Mouse (Mus musculus): ENCODE data around the gene Lig4. TPM values are rescaled to one million over a fixed set of nuclear protein-coding genes. Genes with fewer than 3 reads are reported as not detected.
A peak's percentile ranks its signal among the peaks of the same experiment; 100 is the strongest.

Gene Lig4
- polyA plus RNA-seq, 1 experiment from 2014 or later: 5.3 TPM

GRCm38 (mm10) chr8:9980188-9980587 lies 2.7 kb upstream of the Lig4 start:
- Histone ChIP-seq H3K4me3 (ENCODE audit: control insufficient read depth in 1 of 2, insufficient read depth in 1 of 2, low read depth in 1 of 2, low read length in 2 of 2) (no peak overlapping the region), H3K9me3 (ENCODE audit: control insufficient read depth, low read length) (no peaks in the 10 kb centered on the region), H3K9ac (ENCODE audit: low read length) (no peak overlapping the region), H3K27me3 (ENCODE audit: control insufficient read depth, insufficient read depth, low read length) (no peaks in the 10 kb centered on the region), H3K36me3 (ENCODE audit: control insufficient read depth, insufficient read depth, low read length) (peaks cover 19% of the 10 kb centered on the region), H3K27ac (replicated peaks in 1 of 2; ENCODE audit: control insufficient read depth in 1 of 2, insufficient read depth in 1 of 2, low read depth in 2 of 2, low read length in 2 of 2) (no peak overlapping the region), H3K4me2 (ENCODE audit: low read length) (no peak overlapping the region), H3K4me1 (ENCODE audit: control insufficient read depth in 2 of 2, insufficient read depth in 2 of 2, low read length in 2 of 2) (peaks cover 7 to 27% of the 10 kb centered on the region in 2 experiments)
- no peak for ATAC-seq (ENCODE audit: insufficient number of reproducible peaks, insufficient read depth, low FRiP score, low read depth)

DNA sequence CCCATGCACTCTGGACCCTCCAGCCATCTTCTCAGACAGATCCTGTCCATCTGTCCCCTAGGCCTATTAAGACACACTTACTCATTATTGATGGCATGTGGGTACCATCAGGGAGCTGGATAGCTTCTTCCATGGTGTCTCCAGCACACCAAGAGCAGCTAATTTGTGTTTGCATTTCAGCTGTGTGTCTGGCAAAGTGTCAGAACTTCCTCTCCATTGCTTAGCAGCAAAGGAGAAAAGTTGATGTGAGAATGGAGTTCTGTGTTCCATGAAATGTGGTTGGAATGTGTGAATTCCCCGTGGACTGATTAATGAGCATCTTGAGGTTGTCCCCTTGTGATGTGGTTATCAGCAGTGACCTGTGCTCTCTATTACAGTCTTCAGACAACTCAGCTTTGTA lies 2.3 kb upstream of the Lig4 start:
- no peaks in the 10 kb centered on the region for H3K27me3 ChIP-seq (ENCODE audit: control insufficient read depth, insufficient read depth, low read length)
- ATAC-seq (ENCODE audit: insufficient number of reproducible peaks, insufficient read depth, low FRiP score, low read depth): no peak
- peaks cover 7 to 30% of the 10 kb centered on the region in 2 experiments for H3K4me1 ChIP-seq (ENCODE audit: control insufficient read depth in 2 of 2, insufficient read depth in 2 of 2, low read length in 2 of 2)
- no peak overlapping the region for H3K4me2 ChIP-seq (ENCODE audit: low read length)
- H3K36me3 ChIP-seq (ENCODE audit: control insufficient read depth, insufficient read depth, low read length): peaks cover 19% of the 10 kb centered on the region
- no peak overlapping the region for H3K4me3 ChIP-seq (ENCODE audit: control insufficient read depth in 1 of 2, insufficient read depth in 1 of 2, low read depth in 1 of 2, low read length in 2 of 2)
- no peak overlapping the region for H3K27ac ChIP-seq (replicated peaks in 1 of 2; ENCODE audit: control insufficient read depth in 1 of 2, insufficient read depth in 1 of 2, low read depth in 2 of 2, low read length in 2 of 2)
- H3K9ac ChIP-seq (ENCODE audit: low read length): peak overlapping the region; percentile 25; the same call in 1 of the 2 replicates
- no peaks in the 10 kb centered on the region for H3K9me3 ChIP-seq (ENCODE audit: control insufficient read depth, low read length)
- WGBS: 53% methylated on average over 1 of the region's 1 CpGs

DNA sequence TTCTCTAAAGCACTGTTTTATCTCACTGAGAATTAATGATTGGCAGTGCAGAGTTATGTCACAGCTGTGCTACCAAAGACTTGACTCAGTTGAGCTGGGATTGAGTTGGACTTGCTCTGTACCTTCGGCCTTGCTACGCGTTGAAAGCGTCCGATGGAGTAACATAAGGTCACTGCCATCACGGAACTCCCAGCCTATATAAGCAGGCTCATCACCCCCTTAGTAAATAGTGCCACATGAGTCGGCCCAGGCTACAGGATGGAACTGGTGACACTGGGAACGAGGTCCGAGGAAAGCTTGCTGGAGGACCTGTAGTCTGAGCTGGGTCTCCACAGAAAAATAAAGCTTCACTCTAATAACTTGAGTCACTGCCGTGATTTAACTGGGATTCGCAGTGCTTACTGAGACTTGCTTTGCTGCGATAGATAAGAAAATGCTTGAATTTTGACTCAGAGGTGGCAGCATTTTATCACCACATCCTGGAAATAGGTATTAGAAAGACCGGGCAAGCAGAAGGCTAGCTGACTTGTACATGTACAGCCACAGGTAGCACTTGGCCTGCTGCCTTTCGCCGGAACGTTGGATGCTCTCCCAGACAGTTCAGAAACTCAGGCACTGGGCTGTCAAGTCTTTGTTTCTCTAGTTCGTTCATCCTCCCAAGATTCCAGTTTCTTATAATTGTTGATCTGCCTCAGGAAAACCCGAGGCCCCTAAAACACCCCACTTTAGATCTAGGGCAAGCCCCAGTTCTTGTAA lies 1.2 kb upstream of the Lig4 start:
- ATAC-seq (ENCODE audit: insufficient number of reproducible peaks, insufficient read depth, low FRiP score, low read depth): no peak
- Histone ChIP-seq H3K27ac (replicated peaks in 1 of 2; ENCODE audit: control insufficient read depth in 1 of 2, insufficient read depth in 1 of 2, low read depth in 2 of 2, low read length in 2 of 2) (no peak overlapping the region), H3K9ac (ENCODE audit: low read length) (peak overlapping the region; percentile 90), H3K4me3 (ENCODE audit: control insufficient read depth in 1 of 2, insufficient read depth in 1 of 2, low read depth in 1 of 2, low read length in 2 of 2) (peak overlapping the region; percentile 75 to 85), H3K4me1 (ENCODE audit: control insufficient read depth in 2 of 2, insufficient read depth in 2 of 2, low read length in 2 of 2) (peaks cover 7 to 30% of the 10 kb centered on the region in 2 experiments), H3K36me3 (ENCODE audit: control insufficient read depth, insufficient read depth, low read length) (peaks cover 14% of the 10 kb centered on the region), H3K27me3 (ENCODE audit: control insufficient read depth, insufficient read depth, low read length) (no peaks in the 10 kb centered on the region), H3K9me3 (ENCODE audit: control insufficient read depth, low read length) (no peaks in the 10 kb centered on the region), H3K4me2 (ENCODE audit: low read length) (peak overlapping the region; percentile 89)
- 41% methylated on average over 18 of the region's 18 CpGs for WGBS

- Histone ChIP-seq H3K9me3 (ENCODE audit: control insufficient read depth, low read length) (no peaks in the 10 kb centered on the region), H3K4me3 (ENCODE audit: control insufficient read depth in 1 of 2, insufficient read depth in 1 of 2, low read depth in 1 of 2, low read length in 2 of 2) (peak overlapping the region; percentile 75 to 85), H3K9ac (ENCODE audit: low read length) (peak overlapping the region; percentile 90), H3K27me3 (ENCODE audit: control insufficient read depth, insufficient read depth, low read length) (no peaks in the 10 kb centered on the region), H3K36me3 (ENCODE audit: control insufficient read depth, insufficient read depth, low read length) (peaks cover 13% of the 10 kb centered on the region), H3K4me1 (ENCODE audit: control insufficient read depth in 2 of 2, insufficient read depth in 2 of 2, low read length in 2 of 2) (peaks cover 7 to 30% of the 10 kb centered on the region in 2 experiments), H3K4me2 (ENCODE audit: low read length) (peak overlapping the region; percentile 89), H3K27ac (replicated peaks in 1 of 2; ENCODE audit: control insufficient read depth in 1 of 2, insufficient read depth in 1 of 2, low read depth in 2 of 2, low read length in 2 of 2) (peak overlapping the region; percentile 61 to 84)
- no peak for ATAC-seq (ENCODE audit: insufficient number of reproducible peaks, insufficient read depth, low FRiP score, low read depth)
- WGBS: 42% methylated on average over 15 of the region's 15 CpGs
These were observed 470 bp downstream of the Lig4 start for GRCm38 (mm10) chr8:9977016-9977415.

- Histone ChIP-seq H3K36me3 (ENCODE audit: control insufficient read depth, insufficient read depth, low read length) (peaks cover 20% of the 10 kb centered on the region), H3K4me2 (ENCODE audit: low read length) (peak overlapping the region; percentile 89), H3K9ac (ENCODE audit: low read length) (peak overlapping the region; percentile 81), H3K27me3 (ENCODE audit: control insufficient read depth, insufficient read depth, low read length) (no peaks in the 10 kb centered on the region), H3K4me3 (ENCODE audit: control insufficient read depth in 1 of 2, insufficient read depth in 1 of 2, low read depth in 1 of 2, low read length in 2 of 2) (peak overlapping the region; percentile 70 to 80), H3K9me3 (ENCODE audit: control insufficient read depth, low read length) (no peaks in the 10 kb centered on the region), H3K27ac (replicated peaks in 1 of 2; ENCODE audit: control insufficient read depth in 1 of 2, insufficient read depth in 1 of 2, low read depth in 2 of 2, low read length in 2 of 2) (peak overlapping the region in 1 of 2 experiments; percentile 47; a peak in 1 of 4 replicates), H3K4me1 (ENCODE audit: control insufficient read depth in 2 of 2, insufficient read depth in 2 of 2, low read length in 2 of 2) (peaks cover 7 to 30% of the 10 kb centered on the region in 2 experiments)
- ATAC-seq (ENCODE audit: insufficient number of reproducible peaks, insufficient read depth, low FRiP score, low read depth): peak; percentile 93
- WGBS: under 1% methylated on average over 47 of the region's 47 CpGs
These were observed 1.4 kb downstream of the Lig4 start for GRCm38 (mm10) chr8:9975898-9976611.

DNA sequence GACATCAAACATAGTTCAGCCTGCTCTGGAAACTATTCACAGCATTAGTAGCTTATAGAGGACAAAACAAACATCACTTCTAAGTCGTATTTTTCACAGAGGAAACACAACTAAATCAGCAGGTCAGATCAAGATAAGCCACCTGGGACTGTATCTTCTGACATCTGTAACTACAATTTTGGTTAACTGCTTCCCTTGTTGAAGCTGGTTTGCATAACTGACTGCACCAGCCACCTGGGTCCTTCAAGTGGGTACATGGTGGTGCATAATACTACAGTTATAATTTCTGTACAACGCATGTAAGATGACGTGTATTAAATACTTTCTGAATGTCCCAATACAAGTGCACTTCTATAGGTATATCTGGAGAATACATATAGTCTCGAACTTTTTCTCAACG lies 2.2 kb downstream of the Lig4 start:
- no peak for ATAC-seq (ENCODE audit: insufficient number of reproducible peaks, insufficient read depth, low FRiP score, low read depth)
- Histone ChIP-seq H3K4me2 (ENCODE audit: low read length) (peak overlapping the region; percentile 84), H3K27ac (replicated peaks in 1 of 2; ENCODE audit: control insufficient read depth in 1 of 2, insufficient read depth in 1 of 2, low read depth in 2 of 2, low read length in 2 of 2) (no peak overlapping the region), H3K27me3 (ENCODE audit: control insufficient read depth, insufficient read depth, low read length) (no peaks in the 10 kb centered on the region), H3K9me3 (ENCODE audit: control insufficient read depth, low read length) (no peaks in the 10 kb centered on the region), H3K9ac (ENCODE audit: low read length) (peak overlapping the region; percentile 81), H3K36me3 (ENCODE audit: control insufficient read depth, insufficient read depth, low read length) (peaks cover 20% of the 10 kb centered on the region), H3K4me3 (ENCODE audit: control insufficient read depth in 1 of 2, insufficient read depth in 1 of 2, low read depth in 1 of 2, low read length in 2 of 2) (peak overlapping the region in 1 of 2 experiments; percentile 80; a peak in 2 of 4 replicates), H3K4me1 (ENCODE audit: control insufficient read depth in 2 of 2, insufficient read depth in 2 of 2, low read length in 2 of 2) (peaks cover 7 to 30% of the 10 kb centered on the region in 2 experiments)
- whole genome bisulfite sequencing: 42% methylated on average over 5 of the region's 5 CpGs

DNA sequence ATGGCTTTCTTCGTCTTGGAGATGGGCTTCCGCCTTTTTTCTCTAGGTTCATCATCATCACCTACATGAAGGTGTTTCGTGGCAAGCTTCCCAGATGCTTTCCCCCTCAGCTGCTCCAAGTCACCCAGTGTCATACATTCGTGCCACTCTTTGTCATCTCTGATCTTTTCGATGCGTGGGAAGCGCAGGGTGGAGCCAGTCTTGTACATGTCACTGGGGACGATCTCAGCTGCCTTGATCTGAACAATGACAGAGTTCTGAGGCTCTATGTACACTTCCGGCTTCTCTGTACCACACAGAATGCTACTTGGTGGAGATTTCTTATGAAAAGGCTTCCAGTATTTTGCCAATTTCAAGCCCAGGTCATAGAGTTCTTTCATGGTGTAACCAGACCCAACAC lies 5.6 kb downstream of the Lig4 start:
- no peak overlapping the region for H3K4me2 ChIP-seq (ENCODE audit: low read length)
- 92% methylated on average over 9 of the region's 9 CpGs for WGBS
- no peaks in the 10 kb centered on the region for H3K27me3 ChIP-seq (ENCODE audit: control insufficient read depth, insufficient read depth, low read length)
- H3K9ac ChIP-seq (ENCODE audit: low read length): no peak overlapping the region
- ATAC-seq (ENCODE audit: insufficient number of reproducible peaks, insufficient read depth, low FRiP score, low read depth): no peak
- H3K4me3 ChIP-seq (ENCODE audit: control insufficient read depth in 1 of 2, insufficient read depth in 1 of 2, low read depth in 1 of 2, low read length in 2 of 2): no peak overlapping the region
- H3K9me3 ChIP-seq (ENCODE audit: control insufficient read depth, low read length): no peaks in the 10 kb centered on the region
- peaks cover 20% of the 10 kb centered on the region for H3K36me3 ChIP-seq (ENCODE audit: control insufficient read depth, insufficient read depth, low read length)
- peaks cover 0 to 9% of the 10 kb centered on the region in 2 experiments; a peak in 3 of 4 replicates for H3K4me1 ChIP-seq (ENCODE audit: control insufficient read depth in 2 of 2, insufficient read depth in 2 of 2, low read length in 2 of 2)
- H3K27ac ChIP-seq (replicated peaks in 1 of 2; ENCODE audit: control insufficient read depth in 1 of 2, insufficient read depth in 1 of 2, low read depth in 2 of 2, low read length in 2 of 2): no peak overlapping the region

All from heart, embryonic 14.5 days (tissue).